Mouse (Mus musculus) liver, embryonic 14.5 days (tissue): ENCODE measurements around the gene Col4a1.

ENCODE experiments used
- CTCF ChIP-seq: IDR thresholded peaks from 2 replicates; pipeline ENCODE4 v1.5.1; 2016; ENCODE audit warnings: antibody characterized with exemption, low read depth, control low read depth
- EP300 ChIP-seq: IDR thresholded peaks from 2 replicates; pipeline ENCODE4 v1.6.1; 2016; ENCODE audit warnings: antibody characterized with exemption, low read depth

DNA sequence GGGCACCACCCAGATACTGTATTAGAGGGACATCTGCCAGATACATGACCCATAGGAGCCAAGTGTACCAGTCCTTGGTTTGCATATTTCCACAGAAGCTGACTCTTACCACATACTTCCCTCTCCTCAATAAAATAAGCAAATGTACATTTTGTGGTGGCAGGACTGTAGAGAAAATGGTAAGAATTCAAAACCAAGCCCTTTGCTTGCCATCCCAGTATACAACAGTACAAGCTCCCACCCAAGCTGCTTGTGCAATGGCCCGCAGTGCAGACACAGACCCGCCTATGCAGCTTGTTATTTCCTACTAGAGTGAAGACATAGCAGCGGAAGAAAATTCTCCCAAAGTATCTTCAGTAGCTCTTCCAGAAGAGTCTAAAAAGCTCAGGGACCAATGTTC lies 143.8 kb downstream of the Col4a1 start:
- TF ChIP-seq CTCF (no peak), EP300 (no peak)
